Mouse (Mus musculus) neural tube, embryonic 13.5 days (tissue): ENCODE measurements around the gene Rps6ka5. TPM values are rescaled to one million over a fixed set of nuclear protein-coding genes. Genes with fewer than 3 reads are reported as not detected.

ENCODE experiments used
- ATAC-seq: fragments of 200-750 bp; cut with Nextera tagmentation; 2 replicates; pipeline ENCODE4 v1.8.0; 2017; ENCODE audit warnings: low read depth, mild to moderate bottlenecking, moderate TSS enrichment, moderate library complexity
- H3K27ac ChIP-seq: fragments of 300-500 bp; sonication (generic); replicated peaks from 2 replicates; pipeline ENCODE4 v1.5.1; 2015; ENCODE audit warnings: moderate library complexity, mild to moderate bottlenecking, inconsistent platforms
- H3K27me3 ChIP-seq: fragments of 300-500 bp; sonication (generic); 2 replicates; pipeline ENCODE4 v1.6.1; 2015; ENCODE audit warnings: mild to moderate bottlenecking, inconsistent platforms
- H3K36me3 ChIP-seq: fragments of 300-500 bp; sonication (generic); 2 replicates; pipeline ENCODE4 v1.6.1; 2015; ENCODE audit warnings: mild to moderate bottlenecking, inconsistent platforms
- H3K4me1 ChIP-seq: fragments of 300-500 bp; sonication (generic); replicated peaks from 2 replicates; pipeline ENCODE4 v1.6.1; 2015; ENCODE audit warnings: inconsistent platforms
- H3K4me2 ChIP-seq: fragments of 300-500 bp; sonication (generic); 2 replicates; pipeline ENCODE4 v1.6.1; 2015; ENCODE audit warnings: inconsistent platforms, mild to moderate bottlenecking, moderate library complexity
- H3K4me3 ChIP-seq: fragments of 300-500 bp; sonication (generic); 2 replicates; pipeline ENCODE4 v1.5.1; 2015; ENCODE audit warnings: mild to moderate bottlenecking, inconsistent platforms
- H3K9ac ChIP-seq: fragments of 300-500 bp; sonication (generic); 2 replicates; pipeline ENCODE4 v1.6.1; 2015; ENCODE audit warnings: moderate library complexity, mild to moderate bottlenecking, inconsistent platforms
- H3K9me3 ChIP-seq: fragments of 300-500 bp; sonication (generic); 2 replicates; pipeline ENCODE4 v1.6.1; 2016; ENCODE audit warnings: inconsistent platforms
- WGBS: fragments of 180-500 bp; shearing (Covaris S2); methylation state at CpG from one replicate; pipeline ENCODE4 v1.1.7; 2015; 5-methylcytosine and 5-hydroxymethylcytosine counted together
- polyA plus RNA-seq: library from polyadenylated mRNA; unstranded; fragments of >200 nt; fragmentation: Nextera tagmentation; extraction: Ambion mirVana; gene quantifications from 2 replicates; pipeline ENCODE4 v1.2.1, GENCODE M21; 2015

Gene Rps6ka5
- polyA plus RNA-seq, 1 experiment from 2014 or later, result 5.5 TPM

- 48% methylated on average over 7 of the region's 7 CpGs for WGBS
- ATAC-seq, result peak; percentile 21
- no peaks in the 10 kb centered on the region for H3K27me3 ChIP-seq
- H3K4me1 ChIP-seq, result peaks cover 30% of the 10 kb centered on the region
- no peaks in the 10 kb centered on the region for H3K9me3 ChIP-seq
- H3K4me2 ChIP-seq, result peak overlapping the region; percentile 87
- peak overlapping the region; percentile 97 for H3K9ac ChIP-seq
- H3K27ac ChIP-seq, result peak overlapping the region; percentile 89; the same call in 1 of the 2 replicates
- H3K4me3 ChIP-seq, result peak overlapping the region; percentile 93
- no peaks in the 10 kb centered on the region for H3K36me3 ChIP-seq
Measured at GRCm38 (mm10) chr12:100519684-100520076, 207.1 kb downstream of the Rps6ka5 start.

GRCm38 (mm10) chr12:100517371-100517770 lies 209.4 kb downstream of the Rps6ka5 start:
- Histone ChIP-seq H3K36me3 (0 out of 2 replicates have a peak, but pooled peaks cover 2% of the 10 kb centered on the region), H3K4me1 (peaks cover 30% of the 10 kb centered on the region), H3K27ac (no peak overlapping the region), H3K27me3 (no peaks in the 10 kb centered on the region), H3K4me3 (no peak overlapping the region), H3K9me3 (no peaks in the 10 kb centered on the region), H3K4me2 (no peak overlapping the region), H3K9ac (no peak overlapping the region)
- no peak for ATAC-seq
- WGBS, result 93% methylated on average over 9 of the region's 9 CpGs

GRCm38 (mm10) chr12:100516161-100516838 lies 210.5 kb downstream of the Rps6ka5 start:
- Histone ChIP-seq H3K4me1 (peaks cover 30% of the 10 kb centered on the region), H3K27me3 (no peaks in the 10 kb centered on the region), H3K4me2 (no peak overlapping the region), H3K36me3 (peaks cover 11% of the 10 kb centered on the region; the same call in 1 of the 2 replicates), H3K9me3 (no peaks in the 10 kb centered on the region), H3K9ac (no peak overlapping the region), H3K27ac (no peak overlapping the region), H3K4me3 (no peak overlapping the region)
- 97% methylated on average over 1 of the region's 1 CpGs for WGBS
- ATAC-seq, result no peak

- H3K4me1 ChIP-seq, result peaks cover 26% of the 10 kb centered on the region
- no peak for ATAC-seq
- no peaks in the 10 kb centered on the region for H3K27me3 ChIP-seq
- 89% methylated on average over 4 of the region's 4 CpGs for WGBS
- H3K4me2 ChIP-seq, result no peak overlapping the region
- no peak overlapping the region for H3K9ac ChIP-seq
- no peaks in the 10 kb centered on the region for H3K9me3 ChIP-seq
- no peak overlapping the region for H3K27ac ChIP-seq
- peaks cover 17% of the 10 kb centered on the region; the same call in 1 of the 2 replicates for H3K36me3 ChIP-seq
- no peak overlapping the region for H3K4me3 ChIP-seq
Measured at GRCm38 (mm10) chr12:100515493-100515892, 211.3 kb downstream of the Rps6ka5 start.

DNA sequence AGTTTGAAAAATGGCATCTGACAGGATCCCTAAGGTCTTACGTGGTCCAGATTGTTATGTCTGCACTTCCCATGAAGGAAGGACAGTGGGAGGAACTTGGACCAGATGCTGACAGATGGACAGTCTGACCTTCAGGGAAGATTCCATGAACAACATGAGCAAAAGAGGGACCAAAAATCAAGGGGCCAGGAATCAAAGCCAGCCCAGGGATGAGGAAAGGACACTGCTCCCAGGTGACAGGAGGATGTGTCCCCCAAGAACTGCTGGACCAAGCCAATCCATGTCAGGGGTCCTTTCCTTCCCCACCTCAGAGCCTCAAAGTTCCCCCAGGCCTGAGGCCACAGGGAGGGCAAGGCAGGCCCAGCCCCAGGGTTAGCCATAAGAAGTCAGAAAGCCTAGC lies 212.2 kb downstream of the Rps6ka5 start:
- Histone ChIP-seq H3K9me3 (no peaks in the 10 kb centered on the region), H3K36me3 (peaks cover 17% of the 10 kb centered on the region; the same call in 1 of the 2 replicates), H3K4me1 (peaks cover 21% of the 10 kb centered on the region), H3K27me3 (no peaks in the 10 kb centered on the region), H3K4me3 (no peak overlapping the region), H3K27ac (no peak overlapping the region), H3K9ac (no peak overlapping the region), H3K4me2 (no peak overlapping the region)
- WGBS, result 78% methylated on average over 1 of the region's 1 CpGs
- ATAC-seq, result no peak

DNA sequence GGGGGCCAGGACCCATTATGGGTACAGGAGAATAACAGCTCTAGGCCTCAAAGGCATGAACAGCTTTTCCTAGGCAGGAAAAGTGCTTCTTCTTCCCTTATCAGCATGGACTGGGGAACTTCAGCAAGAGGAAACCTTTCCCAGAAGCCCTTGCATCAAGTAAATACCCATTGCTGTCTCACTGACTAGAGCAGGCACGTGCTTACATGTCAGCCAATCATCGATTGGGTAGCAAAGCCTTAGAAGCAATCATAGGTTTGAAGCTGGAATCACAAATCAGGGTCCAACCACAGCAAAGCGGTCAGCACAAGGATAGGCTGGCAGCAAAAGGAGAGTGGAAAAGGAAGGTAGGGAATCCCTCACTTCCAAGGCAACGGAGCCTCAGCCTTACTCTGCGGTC lies 213.7 kb downstream of the Rps6ka5 start:
- Histone ChIP-seq H3K27me3 (no peaks in the 10 kb centered on the region), H3K4me2 (no peak overlapping the region), H3K36me3 (peaks cover 17% of the 10 kb centered on the region; the same call in 1 of the 2 replicates), H3K27ac (no peak overlapping the region), H3K4me1 (peaks cover 7% of the 10 kb centered on the region), H3K4me3 (no peak overlapping the region), H3K9me3 (no peaks in the 10 kb centered on the region), H3K9ac (no peak overlapping the region)
- ATAC-seq, result no peak
- WGBS, result 91% methylated on average over 5 of the region's 5 CpGs

GRCm38 (mm10) chr12:100512641-100513040 lies 214.1 kb downstream of the Rps6ka5 start:
- 80% methylated on average over 9 of the region's 9 CpGs for WGBS
- no peak for ATAC-seq
- H3K4me3 ChIP-seq, result no peak overlapping the region

GRCm38 (mm10) chr12:100509615-100510282 lies 217.0 kb downstream of the Rps6ka5 start:
- ATAC-seq, result no peak
- H3K9me3 ChIP-seq, result no peaks in the 10 kb centered on the region
- no peak overlapping the region for H3K4me3 ChIP-seq
- 88% methylated on average over 9 of the region's 9 CpGs for WGBS
- H3K4me2 ChIP-seq, result no peak overlapping the region
- no peak overlapping the region for H3K27ac ChIP-seq
- H3K36me3 ChIP-seq, result peaks cover 17% of the 10 kb centered on the region; the same call in 1 of the 2 replicates
- H3K9ac ChIP-seq, result no peak overlapping the region
- H3K4me1 ChIP-seq, result no peaks in the 10 kb centered on the region
- no peaks in the 10 kb centered on the region for H3K27me3 ChIP-seq

More at GRCm38 (mm10) chr12:100512641-100513040, 214.1 kb downstream of the Rps6ka5 start:
- Histone ChIP-seq H3K9ac (no peak overlapping the region), H3K9me3 (no peaks in the 10 kb centered on the region), H3K4me2 (no peak overlapping the region), H3K4me1 (0 out of 2 replicates have a peak, but pooled peaks cover 4% of the 10 kb centered on the region), H3K27ac (no peak overlapping the region), H3K36me3 (peaks cover 17% of the 10 kb centered on the region; the same call in 1 of the 2 replicates), H3K27me3 (no peaks in the 10 kb centered on the region)

- no peaks in the 10 kb centered on the region for H3K27me3 ChIP-seq
- H3K4me3 ChIP-seq, result no peak overlapping the region
- H3K9me3 ChIP-seq, result no peaks in the 10 kb centered on the region
- H3K9ac ChIP-seq, result no peak overlapping the region
- no peak overlapping the region for H3K27ac ChIP-seq
- no peak for ATAC-seq
- no peaks in the 10 kb centered on the region for H3K4me1 ChIP-seq
- peaks cover 17% of the 10 kb centered on the region; the same call in 1 of the 2 replicates for H3K36me3 ChIP-seq
- H3K4me2 ChIP-seq, result no peak overlapping the region
- WGBS, result 87% methylated on average over 5 of the region's 5 CpGs
Measured at GRCm38 (mm10) chr12:100508668-100509067, 218.1 kb downstream of the Rps6ka5 start.

DNA sequence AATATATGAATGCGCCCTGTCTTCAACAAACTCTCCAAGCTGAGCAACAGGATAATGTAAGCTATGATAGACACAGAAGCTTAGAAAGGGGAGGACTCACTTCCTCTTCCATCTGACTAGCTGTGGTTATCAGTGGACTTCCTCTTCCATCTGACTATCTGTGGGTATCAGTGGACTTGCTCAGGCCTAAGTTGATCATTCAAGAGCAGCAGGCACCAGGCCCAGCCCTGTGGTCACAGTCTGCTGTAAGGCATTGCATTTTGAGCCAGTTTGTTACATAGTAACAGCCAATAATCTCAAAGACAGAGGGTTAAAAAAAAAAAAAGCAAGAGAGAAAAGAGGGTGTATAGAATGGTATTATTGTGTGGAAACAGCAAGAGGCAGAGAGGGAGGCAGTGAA lies 221.3 kb downstream of the Rps6ka5 start:
- Histone ChIP-seq H3K9ac (no peak overlapping the region), H3K4me1 (peaks cover 9% of the 10 kb centered on the region; the same call in 1 of the 2 replicates), H3K9me3 (no peaks in the 10 kb centered on the region), H3K4me3 (no peak overlapping the region), H3K27me3 (no peaks in the 10 kb centered on the region), H3K27ac (no peak overlapping the region), H3K36me3 (no peaks in the 10 kb centered on the region), H3K4me2 (no peak overlapping the region)
- 97% methylated on average over 1 of the region's 1 CpGs for WGBS
- ATAC-seq, result no peak

- whole genome bisulfite sequencing, result 89% methylated on average over 2 of the region's 2 CpGs
- H3K4me1 ChIP-seq, result peaks cover 9% of the 10 kb centered on the region; the same call in 1 of the 2 replicates
Measured at GRCm38 (mm10) chr12:100504585-100504984, 222.2 kb downstream of the Rps6ka5 start.

DNA sequence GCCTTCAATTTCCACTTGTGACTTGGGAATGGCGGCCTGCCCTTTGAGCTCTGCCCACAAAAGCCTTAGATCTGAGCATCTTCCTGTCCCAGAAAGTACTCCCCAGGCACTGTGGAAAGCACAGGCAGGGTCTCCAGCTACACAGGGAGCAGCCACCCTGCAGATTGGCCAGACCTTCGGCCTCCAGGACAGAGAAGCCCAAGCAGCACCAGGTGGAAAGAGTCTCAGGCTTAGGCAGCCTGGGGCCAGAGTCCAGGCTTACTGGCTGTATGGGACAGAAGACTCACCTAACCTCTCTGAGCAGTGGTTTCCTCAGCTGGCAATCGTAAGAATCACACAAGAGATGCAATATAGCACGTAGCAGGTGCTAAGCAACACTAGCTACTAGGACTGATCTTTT lies 223.1 kb downstream of the Rps6ka5 start:
- WGBS, result 85% methylated on average over 4 of the region's 4 CpGs
- H3K27me3 ChIP-seq, result no peaks in the 10 kb centered on the region
- no peak overlapping the region for H3K4me2 ChIP-seq
- ATAC-seq, result no peak
- no peaks in the 10 kb centered on the region for H3K9me3 ChIP-seq
- no peak overlapping the region for H3K27ac ChIP-seq
- H3K9ac ChIP-seq, result no peak overlapping the region
- peaks cover 15% of the 10 kb centered on the region for H3K36me3 ChIP-seq
- H3K4me1 ChIP-seq, result peaks cover 9% of the 10 kb centered on the region; the same call in 1 of the 2 replicates
- no peak overlapping the region for H3K4me3 ChIP-seq

More at GRCm38 (mm10) chr12:100504585-100504984, 222.2 kb downstream of the Rps6ka5 start:
- Histone ChIP-seq H3K9me3 (no peaks in the 10 kb centered on the region), H3K27ac (no peak overlapping the region), H3K27me3 (no peaks in the 10 kb centered on the region), H3K9ac (no peak overlapping the region), H3K4me2 (no peak overlapping the region), H3K36me3 (peaks cover 6% of the 10 kb centered on the region), H3K4me3 (no peak overlapping the region)
- no peak for ATAC-seq
